ENCODE assay signal across 25 mouse cellular contexts in genomic region chr6:82934616-82935230, GRCm38 (mm10). TPM values are rescaled to one million over a fixed set of nuclear protein-coding genes. Genes with fewer than 3 reads are reported as not detected.
DNase-seq lines count a peak whose midpoint lies in the region; TF ChIP-seq lines count a peak whose summit lies in the region.
"Had no signal": no experiment of that assay in that cellular context is flagged by ENCODE, and none has a peak within 500 bp of the region (broad histone marks: within the 10 kb centered on the region; RNA-seq: fewer than 3 reads in every experiment).

No protein-coding gene starts in this region.

- 19% methylated on average over 3 of the region's 3 CpGs for WGBS in cerebellum, adult 2 months

- peak; percentile 55 to 76 for DNase-seq in cerebellum, adult 2 months
- no peak for DNase-seq in cerebellum, postnatal 4 days (ENCODE audit: low spot score in 2 of 2)
- DNase-seq in T-cell, adult 2 months (ENCODE audit: low spot score): peak; percentile 63
- no peak for DNase-seq in right cerebral cortex, postnatal 10 days (ENCODE audit: low spot score in 2 of 2)
- DNase-seq in embryo, embryonic 11 days: no peak
- DNase-seq: adrenal gland, postnatal 25 days; gastrocnemius, postnatal 10 days; kidney, adult 18-20 months; kidney, postnatal 4 days; right cerebral cortex, postnatal 14 days; thymus, postnatal 4 days had no signal

- peaks cover 25% of the 10 kb centered on the region for H3K4me1 ChIP-seq in cerebellum, adult 2 months (ENCODE audit: control insufficient read depth, insufficient read depth, low read length)

- H3K27me3 ChIP-seq in cerebellum, adult 2 months (ENCODE audit: control insufficient read depth, insufficient read depth, low read length): no peaks in the 10 kb centered on the region
- no peaks in the 10 kb centered on the region for H3K27me3 ChIP-seq in C2C12 (ENCODE audit: control insufficient read depth, insufficient read depth, insufficient read length)
- no peaks in the 10 kb centered on the region for H3K27me3 ChIP-seq in myocyte (ENCODE audit: control insufficient read depth, insufficient read depth, insufficient read length)
- H3K27me3 ChIP-seq: forebrain, embryonic 13.5 days; neural tube, embryonic 13.5 days had no signal

- H3K36me3 ChIP-seq in C2C12 (ENCODE audit: control insufficient read depth, insufficient read depth) (no peaks in the 10 kb centered on the region), myocyte (ENCODE audit: control insufficient read depth, insufficient read depth) (no peaks in the 10 kb centered on the region)
- H3K36me3 ChIP-seq: heart, embryonic 10.5 days; heart, embryonic 15.5 days; limb, embryonic 13.5 days; lung, embryonic 15.5 days; midbrain, embryonic 10.5 days had no signal

- no peak overlapping the region for H3K4me3 ChIP-seq in cerebellum, adult 2 months (replicated peaks; ENCODE audit: insufficient read depth, low read depth, low read length)
- H3K4me3 ChIP-seq in C2C12 (ENCODE audit: insufficient read depth, poor library complexity, severe bottlenecking) (no peak overlapping the region), myocyte (no peak overlapping the region)
- H3K4me3 ChIP-seq: erythroblast, embryonic 14.5 days; forebrain, embryonic 13.5 days; heart, embryonic 10.5 days; heart, embryonic 15.5 days; limb, embryonic 13.5 days; lung, embryonic 15.5 days; midbrain, embryonic 10.5 days; neural tube, embryonic 13.5 days had no signal

- no peak for TF ChIP-seq POLR2A in cerebellum, adult 2 months (IDR thresholded peaks at IDR 0.05; ENCODE audit: borderline replicate concordance, insufficient read depth, low read length)
- TF ChIP-seq POLR2A in myocyte (IDR thresholded peaks at IDR 0.05; ENCODE audit: insufficient read length, low read depth): no peak

- peak overlapping the region; percentile 38 for H3K27ac ChIP-seq in cerebellum, adult 2 months (ENCODE audit: insufficient read depth, low read length)
- H3K27ac ChIP-seq: forebrain, embryonic 13.5 days; heart, embryonic 10.5 days; heart, embryonic 15.5 days; limb, embryonic 13.5 days; lung, embryonic 15.5 days; midbrain, embryonic 10.5 days; neural tube, embryonic 13.5 days had no signal

- TF ChIP-seq CTCF in cerebellum, adult 2 months (IDR thresholded peaks at IDR 0.05; ENCODE audit: borderline replicate concordance, insufficient read depth, low read depth, low read length): no peak
- TF ChIP-seq CTCF in C2C12 (IDR thresholded peaks at IDR 0.05; ENCODE audit: control insufficient read depth, insufficient read depth, insufficient read length): no peak

- H3K79me3 ChIP-seq in C2C12 (ENCODE audit: low read depth): no peaks in the 10 kb centered on the region

- H3K79me2 ChIP-seq in C2C12 (ENCODE audit: control insufficient read depth, insufficient read depth): no peaks in the 10 kb centered on the region
- no peaks in the 10 kb centered on the region for H3K79me2 ChIP-seq in myocyte (ENCODE audit: control insufficient read depth, insufficient read depth)

- H3K4me2 ChIP-seq in myocyte (ENCODE audit: low read depth): peak overlapping the region; percentile 38
- H3K4me2 ChIP-seq: forebrain, embryonic 13.5 days; heart, embryonic 15.5 days; limb, embryonic 13.5 days; liver, embryonic 11.5 days; lung, embryonic 15.5 days; neural tube, embryonic 13.5 days had no signal

- H3ac ChIP-seq in C2C12 (ENCODE audit: control insufficient read depth, insufficient read length, low read depth): no peak overlapping the region
- no peak overlapping the region for H3ac ChIP-seq in myocyte (ENCODE audit: control insufficient read depth, insufficient read length)

TF ChIP-seq in C2C12, 6 proteins besides CTCF, POLR2A, EP300 and RAD21:
- TF ChIP-seq USF1 (IDR thresholded peaks at IDR 0.05; ENCODE audit: low read depth) (no peak), MYOD1 (IDR thresholded peaks at IDR 0.05; ENCODE audit: control insufficient read depth, insufficient read length, low read depth) (peak; percentile 61)
TF ChIP-seq in C2C12: peak in this region for 1.

TF ChIP-seq in myocyte, 11 proteins besides CTCF, POLR2A, EP300 and RAD21:
- TF ChIP-seq TCF12 (IDR thresholded peaks at IDR 0.05; ENCODE audit: insufficient read depth, poor library complexity, severe bottlenecking) (peak; percentile 7), TCF3 (IDR thresholded peaks at IDR 0.05; ENCODE audit: insufficient read length, low read depth) (no peak), MYOD1 (IDR thresholded peaks at IDR 0.05; ENCODE audit: control insufficient read depth in 1 of 3, insufficient read length in 2 of 3, low read depth in 2 of 3) (peak in 1 of 3 experiments; percentile 34), CEBPB (IDR thresholded peaks at IDR 0.05; ENCODE audit: insufficient read depth, poor library complexity, severe bottlenecking) (peak; percentile 73; the same call in 1 of the 2 replicates)

RNA-seq across cellular contexts. Expression of gene Sema4f, which starts 4.8 kb away (rescaled TPM):
- polyA plus RNA-seq in cerebellum, adult 2 months (2012; rRNA removed): 44.7 and 52.5 TPM in 2 replicates
- polyA plus RNA-seq in C2C12 (2012; fragmentation: generic; extraction: Trizol) (0.23 TPM), myocyte (2012; fragmentation: generic; extraction: Trizol) (0.54 TPM)
- polyA plus RNA-seq: erythroblast, embryonic 14.5 days had no signal

RNA-seq across cellular contexts. Expression of gene M1ap, which starts 12.0 kb away (rescaled TPM):
- polyA plus RNA-seq in cerebellum, adult 2 months (2012; rRNA removed): 0.11 and 0.21 TPM in 2 replicates
- 2.4 TPM for polyA plus RNA-seq in C2C12 (2012; fragmentation: generic; extraction: Trizol)
- 0.92 TPM for polyA plus RNA-seq in myocyte (2012; fragmentation: generic; extraction: Trizol)
- polyA plus RNA-seq: forebrain, embryonic 13.5 days; hindbrain, embryonic 11.5 days; hindbrain, embryonic 16.5 days; midbrain, embryonic 16.5 days; neural tube, embryonic 13.5 days had no signal

Comparison
In these comparisons a context has a peak if more than half of its experiments do, and no peak if none do; other contexts are left out.
1. DNase-seq: peak in cerebellum, adult 2 months (2 of 2) and T-cell, adult 2 months (single experiment); none in cerebellum, postnatal 4 days (0 of 2), right cerebral cortex, postnatal 10 days (0 of 2) and embryo, embryonic 11 days (single experiment).
2. RNA of gene Sema4f, which starts 4.8 kb away (polyA plus RNA-seq): 44.7 to 52.5 TPM in cerebellum, adult 2 months; 0.54 TPM in myocyte (single experiment) and 0.23 TPM in C2C12 (single experiment); every median in the first group is over 10 times any median in the second.